ENCODE assay signal across 8 mouse cellular contexts in the genomic region with DNA sequence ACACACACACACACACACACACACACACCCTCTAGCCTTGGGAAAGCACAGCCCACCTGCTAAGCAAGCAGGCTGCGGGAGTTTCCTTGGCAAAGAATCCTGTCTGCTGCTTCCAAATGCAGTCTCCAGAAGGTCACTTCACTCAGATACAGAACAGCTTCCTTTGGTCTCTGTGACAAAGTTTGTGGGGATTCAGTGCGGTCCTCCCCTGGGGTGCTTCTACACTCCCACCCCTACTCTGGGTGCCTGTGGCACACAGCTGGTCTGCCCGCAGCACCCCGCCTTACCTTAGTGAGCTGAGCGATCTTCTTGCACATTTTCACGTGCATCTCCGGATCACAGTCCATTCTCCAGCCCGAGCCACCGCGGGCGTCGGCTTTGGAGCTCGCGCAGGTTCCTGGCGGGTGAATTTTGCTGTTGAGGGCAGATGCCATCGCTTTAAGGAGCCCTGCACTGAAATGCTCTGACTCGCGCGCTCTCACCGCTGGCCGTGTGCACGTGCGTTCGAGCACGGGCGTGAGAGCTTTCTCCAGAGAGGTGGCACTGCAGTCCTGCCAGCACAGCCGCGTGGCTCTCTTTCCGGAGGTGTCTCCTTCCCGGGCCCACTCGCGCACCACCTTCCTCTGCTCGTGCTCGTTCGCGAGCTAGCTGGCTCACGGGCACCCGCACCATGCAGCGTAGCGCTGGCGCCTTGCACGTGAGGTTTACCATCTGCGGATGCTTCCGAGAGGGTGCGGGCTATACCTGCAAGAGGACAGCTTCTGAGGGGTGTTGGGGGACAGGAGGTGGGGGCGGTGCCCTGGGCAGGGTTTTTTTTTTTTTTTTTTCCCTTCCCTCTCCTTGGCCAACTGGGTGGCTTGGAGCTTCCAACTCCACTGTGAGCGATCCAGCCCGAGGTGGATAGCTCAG. TPM values are rescaled to one million over a fixed set of nuclear protein-coding genes. Genes with fewer than 3 reads are reported as not detected.
DNase-seq lines count a peak whose midpoint lies in the region; ATAC-seq and TF ChIP-seq lines count a peak whose summit lies in the region.

Gene Fam184b, minus strand, starts transcription at position 809 of the 909 bp plus-strand sequence.

- peak within 1 kb of the TSS; percentile 33 for H3K4me3 ChIP-seq in spleen, adult 2 months (ENCODE audit: extremely low read depth, insufficient read depth, insufficient read length)
- H3K4me3 ChIP-seq in heart, embryonic 14.5 days (ENCODE audit: control insufficient read depth in 1 of 2, insufficient read depth in 1 of 2, low read depth in 1 of 2, low read length in 2 of 2): peak within 1 kb of the TSS; percentile 55 to 56
- peak within 1 kb of the TSS; percentile 69 for H3K4me3 ChIP-seq in midbrain, embryonic 16.5 days (ENCODE audit: low read depth, low read length)
- peak within 1 kb of the TSS; percentile 49 for H3K4me3 ChIP-seq in stomach, embryonic 16.5 days (replicated peaks; ENCODE audit: low read length)

- DNase-seq in spleen, adult 2 months (ENCODE audit: low read depth in 1 of 2, low spot score in 2 of 2): no peak
- DNase-seq in spleen, adult 12 weeks (ENCODE audit: low spot score): no peak
- peak; percentile 69 for DNase-seq in embryo, embryonic 10 days (ENCODE audit: low spot score)
- peak; percentile 67 for DNase-seq in kidney, postnatal 10 days
- DNase-seq in liver: peak; percentile 16

- TF ChIP-seq POLR2A in spleen, adult 2 months (IDR thresholded peaks at IDR 0.05; ENCODE audit: low read depth, low read length): no peak

- H3K9ac ChIP-seq in heart, embryonic 14.5 days (ENCODE audit: low read length): peak within 1 kb of the TSS; percentile 62
- H3K9ac ChIP-seq in midbrain, embryonic 16.5 days (ENCODE audit: low read depth, low read length): peak within 1 kb of the TSS; percentile 75
- H3K9ac ChIP-seq in stomach, embryonic 16.5 days (ENCODE audit: low read length): peak within 1 kb of the TSS; percentile 57

- peak; percentile 31; the same call in 1 of the 2 replicates for ATAC-seq in heart, embryonic 14.5 days (ENCODE audit: insufficient number of reproducible peaks, insufficient read depth, low FRiP score, low read depth)
- peak; percentile 99 for ATAC-seq in midbrain, embryonic 16.5 days
- peak; percentile 73 for ATAC-seq in stomach, embryonic 16.5 days (ENCODE audit: insufficient read depth, low FRiP score)

- no peak for TF ChIP-seq CTCF in spleen, adult 2 months (IDR thresholded peaks at IDR 0.05; ENCODE audit: extremely low read depth, insufficient read depth, insufficient read length, insufficient replicate concordance)

- H3K9me3 ChIP-seq in heart, embryonic 14.5 days (ENCODE audit: control insufficient read depth, low read length): no peaks in the 10 kb centered on the region
- no peaks in the 10 kb centered on the region for H3K9me3 ChIP-seq in midbrain, embryonic 16.5 days (replicated peaks; ENCODE audit: control insufficient read depth, low read length, poor library complexity, severe bottlenecking)
- H3K9me3 ChIP-seq in stomach, embryonic 16.5 days (replicated peaks; ENCODE audit: control insufficient read depth, low read length): no peaks in the 10 kb centered on the region

- peak within 1 kb of the TSS; percentile 89 for H3K4me2 ChIP-seq in heart, embryonic 14.5 days (ENCODE audit: low read length)
- H3K4me2 ChIP-seq in midbrain, embryonic 16.5 days (ENCODE audit: low read length): peak within 1 kb of the TSS; percentile 80
- peak within 1 kb of the TSS; percentile 94 for H3K4me2 ChIP-seq in stomach, embryonic 16.5 days (ENCODE audit: low read depth, low read length)

- no peak within 1 kb of the TSS for H3K27ac ChIP-seq in spleen, adult 2 months (ENCODE audit: insufficient read depth, low read length)
- H3K27ac ChIP-seq in heart, embryonic 14.5 days (replicated peaks in 1 of 2; ENCODE audit: control insufficient read depth in 1 of 2, insufficient read depth in 1 of 2, low read depth in 2 of 2, low read length in 2 of 2): no peak within 1 kb of the TSS
- H3K27ac ChIP-seq in midbrain, embryonic 16.5 days (ENCODE audit: low read length): peak within 1 kb of the TSS; percentile 81
- H3K27ac ChIP-seq in stomach, embryonic 16.5 days (ENCODE audit: low read length): no peak within 1 kb of the TSS

- H3K4me1 ChIP-seq in spleen, adult 2 months (ENCODE audit: control insufficient read depth, insufficient read depth, insufficient read length): peaks cover 5% of the 10 kb centered on the region; the same call in 1 of the 2 replicates
- peaks cover 0 to 4% of the 10 kb centered on the region in 2 experiments; a peak in 3 of 4 replicates for H3K4me1 ChIP-seq in heart, embryonic 14.5 days (ENCODE audit: control insufficient read depth in 2 of 2, insufficient read depth in 2 of 2, low read length in 2 of 2)
- H3K4me1 ChIP-seq in midbrain, embryonic 16.5 days (ENCODE audit: control insufficient read depth, insufficient read depth, low read length): 0 out of 2 replicates have a peak, but pooled peaks cover 6% of the 10 kb centered on the region
- H3K4me1 ChIP-seq in stomach, embryonic 16.5 days (ENCODE audit: control insufficient read depth, insufficient read depth, low read length): peaks cover 3% of the 10 kb centered on the region; the same call in 1 of the 2 replicates

- no peaks in the 10 kb centered on the region for H3K36me3 ChIP-seq in spleen, adult 2 months (ENCODE audit: control insufficient read depth, insufficient read depth, low read length)
- H3K36me3 ChIP-seq in heart, embryonic 14.5 days (ENCODE audit: control insufficient read depth, insufficient read depth, low read length): no peaks in the 10 kb centered on the region
- no peaks in the 10 kb centered on the region for H3K36me3 ChIP-seq in midbrain, embryonic 16.5 days (ENCODE audit: control insufficient read depth, insufficient read depth, low read length)
- H3K36me3 ChIP-seq in stomach, embryonic 16.5 days (ENCODE audit: control insufficient read depth, insufficient read depth, low read length): no peaks in the 10 kb centered on the region

- H3K27me3 ChIP-seq in spleen, adult 2 months (ENCODE audit: control insufficient read depth, insufficient read depth, low read length): peaks cover 9% of the 10 kb centered on the region
- H3K27me3 ChIP-seq in heart, embryonic 14.5 days (ENCODE audit: control insufficient read depth, insufficient read depth, low read length): peaks cover 23% of the 10 kb centered on the region
- H3K27me3 ChIP-seq in midbrain, embryonic 16.5 days (ENCODE audit: control insufficient read depth, insufficient read depth, low read depth, low read length): no peaks in the 10 kb centered on the region
- H3K27me3 ChIP-seq in stomach, embryonic 16.5 days (ENCODE audit: control insufficient read depth, insufficient read depth, low read length): no peaks in the 10 kb centered on the region

- WGBS in spleen, adult 2 months: 2% methylated on average over 48 of the region's 48 CpGs
- WGBS in heart, embryonic 14.5 days: 1% methylated on average over 48 of the region's 48 CpGs
- WGBS in midbrain, embryonic 16.5 days: 1% methylated on average over 48 of the region's 48 CpGs
- WGBS in stomach, embryonic 16.5 days: 1% methylated on average over 48 of the region's 48 CpGs

RNA-seq across cellular contexts. Expression of gene Fam184b, which starts in this region (rescaled TPM):
- polyA plus RNA-seq in spleen, adult 2 months (2012; rRNA removed): 0.06 and 0.08 TPM in 2 replicates
- 0.15 and 0.34 TPM in 2 replicates for polyA plus RNA-seq in heart, embryonic 14.5 days (2014; fragmentation: Nextera tagmentation; extraction: Ambion mirVana)
- 7.0 and 9.4 TPM in 2 replicates for polyA plus RNA-seq in midbrain, embryonic 16.5 days (2015; fragmentation: Nextera tagmentation; extraction: Ambion mirVana)
- polyA plus RNA-seq in stomach, embryonic 16.5 days (2015; fragmentation: Nextera tagmentation; extraction: Ambion mirVana): 2.8 and 3.1 TPM in 2 replicates

Comparison
In these comparisons a context has a peak if more than half of its experiments do, and no peak if none do; other contexts are left out.
1. Peak in ATAC-seq, H3K4me3 ChIP-seq, H3K9ac ChIP-seq and H3K4me2 ChIP-seq in heart, embryonic 14.5 days; RNA of the gene not detected or under 1 TPM.
2. DNase-seq: peak in embryo, embryonic 10 days (single experiment), kidney, postnatal 10 days (single experiment) and liver (single experiment); none in spleen, adult 2 months (0 of 2) and spleen, adult 12 weeks (single experiment).
3. ATAC-seq: peak in every context shown above with its lines; median percentile 99 in midbrain, embryonic 16.5 days; 73 in stomach, embryonic 16.5 days; 31 in heart, embryonic 14.5 days.
4. Peak in every context shown above with its lines, with median percentiles within 50 percentile points of each other: H3K4me3 ChIP-seq, H3K4me2 ChIP-seq and H3K9ac ChIP-seq.